Mouse (Mus musculus): ENCODE measurements around the gene Cox8b. TPM values are rescaled to one million over a fixed set of nuclear protein-coding genes. Genes with fewer than 3 reads are reported as not detected.

The Cox8b gene
- total and polyA plus RNA-seq, 3 experiments, result not detected

- Histone ChIP-seq H3K4me1 (ENCODE audit: control insufficient read depth in 1 of 2, insufficient read depth in 2 of 2, low read length in 2 of 2) (peaks cover 5 to 19% of the 10 kb centered on the region in 2 experiments), H3K27me3 (ENCODE audit: control insufficient read depth in 1 of 2, insufficient read depth in 2 of 2, low read length in 2 of 2) (no peaks in the 10 kb centered on the region), H3K36me3 (ENCODE audit: control insufficient read depth in 1 of 2, insufficient read depth in 2 of 2, low read length in 2 of 2) (peaks cover 0 to 13% of the 10 kb centered on the region in 2 experiments; a peak in 2 of 4 replicates), H3K4me3 (ENCODE audit: control insufficient read depth in 1 of 2, insufficient read depth in 1 of 2, low read depth in 2 of 2, low read length in 2 of 2) (no peak overlapping the region), H3K9ac (ENCODE audit: control insufficient read depth, low read depth, low read length, poor library complexity, severe bottlenecking) (no peak overlapping the region), H3K27ac (ENCODE audit: control insufficient read depth, low read depth, low read length) (peak overlapping the region; percentile 13; the same call in 1 of the 2 replicates), H3K9me3 (replicated peaks; ENCODE audit: insufficient read depth, low read length) (no peaks in the 10 kb centered on the region), H3K79me2 (ENCODE audit: control insufficient read depth, insufficient read depth, low read length, poor library complexity) (no peaks in the 10 kb centered on the region; the same call in 1 of the 2 replicates)
- peak; percentile 67 for DNase-seq (ENCODE audit: low read depth, low spot score)
- no peak for TF ChIP-seq POLR2A (IDR thresholded peaks at IDR 0.05; ENCODE audit: control insufficient read depth in 1 of 2, insufficient read depth in 1 of 2, low read depth in 1 of 2, low read length in 2 of 2, poor library complexity in 1 of 2)
- no peak for TF ChIP-seq ZMIZ1 (IDR thresholded peaks at IDR 0.05; ENCODE audit: low read depth, low read length)
- TF ChIP-seq POLR2AphosphoS2 (IDR thresholded peaks at IDR 0.05; ENCODE audit: low read length), result no peak
- TF ChIP-seq UBTF (IDR thresholded peaks at IDR 0.05; ENCODE audit: borderline replicate concordance, insufficient read depth, low read depth, low read length), result no peak
- TF ChIP-seq SIN3A (IDR thresholded peaks at IDR 0.05; ENCODE audit: low read length), result no peak
- TF ChIP-seq RCOR1 (IDR thresholded peaks at IDR 0.05; ENCODE audit: low read depth, low read length), result peak; percentile 48; the same call in 1 of the 2 replicates
- TF ChIP-seq GATA1 (IDR thresholded peaks at IDR 0.05; ENCODE audit: low read depth, low read length), result peak; percentile 64
- TF ChIP-seq SMC3 (IDR thresholded peaks at IDR 0.05; ENCODE audit: low read depth, low read length), result no peak
- no peak for TF ChIP-seq RAD21 (IDR thresholded peaks at IDR 0.05; ENCODE audit: low read depth, low read length)
- TF ChIP-seq ETS1 (IDR thresholded peaks at IDR 0.05; ENCODE audit: low read depth, low read length), result peak; percentile 64; the same call in 1 of the 2 replicates
- peak; percentile 45; the same call in 1 of the 2 replicates for TF ChIP-seq HCFC1 (IDR thresholded peaks at IDR 0.05; ENCODE audit: low read depth, low read length)
- peak; percentile 51 to 58; a peak in 3 of 4 replicates for TF ChIP-seq EP300 (IDR thresholded peaks at IDR 0.05; ENCODE audit: low read depth in 1 of 2, low read length in 2 of 2)
- TF ChIP-seq TAL1 (IDR thresholded peaks at IDR 0.05; ENCODE audit: low read length), result peak; percentile 25; the same call in 1 of the 2 replicates
These were observed 46.7 kb upstream of the Cox8b start for GRCm38 (mm10) chr7:140946980-140947379.

DNA sequence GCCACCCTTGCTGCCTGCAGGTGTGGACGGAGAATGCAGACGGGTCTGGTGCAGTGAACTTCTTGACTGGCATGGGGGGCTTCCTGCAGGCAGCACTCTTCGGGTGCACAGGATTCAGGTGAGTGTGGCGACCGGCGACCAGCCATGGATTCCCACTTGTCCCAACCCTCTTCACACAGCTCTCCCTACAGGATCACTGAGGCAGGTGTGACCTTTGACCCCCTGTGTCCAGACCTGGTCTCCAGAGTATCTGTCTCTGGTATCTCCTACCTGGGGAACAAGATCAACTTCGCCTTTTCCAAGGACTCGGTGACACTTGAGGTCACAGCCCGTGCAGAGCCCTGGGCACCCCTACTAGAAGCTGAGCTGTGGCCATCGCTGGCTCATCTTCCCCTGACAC lies 46.1 kb upstream of the Cox8b start:
- no peak for DNase-seq (ENCODE audit: low read depth, low spot score)
- peaks cover 1% of the 10 kb centered on the region; the same call in 1 of the 2 replicates for H3K79me2 ChIP-seq (ENCODE audit: control insufficient read depth, insufficient read depth, low read length, poor library complexity)
- no peak overlapping the region for H3K4me3 ChIP-seq (ENCODE audit: control insufficient read depth in 1 of 2, insufficient read depth in 1 of 2, low read depth in 2 of 2, low read length in 2 of 2)
- H3K9me3 ChIP-seq (replicated peaks; ENCODE audit: insufficient read depth, low read length), result no peaks in the 10 kb centered on the region
- no peak overlapping the region for H3K9ac ChIP-seq (ENCODE audit: control insufficient read depth, low read depth, low read length, poor library complexity, severe bottlenecking)
- H3K27ac ChIP-seq (ENCODE audit: control insufficient read depth, low read depth, low read length), result peak overlapping the region; percentile 13; the same call in 1 of the 2 replicates
- TF ChIP-seq HCFC1 (IDR thresholded peaks at IDR 0.05; ENCODE audit: low read depth, low read length) (no peak), MAZ (IDR thresholded peaks at IDR 0.05; ENCODE audit: low read depth, low read length) (no peak), MYC (IDR thresholded peaks at IDR 0.05; ENCODE audit: low read depth, low read length) (no peak)
- no peaks in the 10 kb centered on the region for H3K27me3 ChIP-seq (ENCODE audit: control insufficient read depth in 1 of 2, insufficient read depth in 2 of 2, low read length in 2 of 2)
- peaks cover 5 to 20% of the 10 kb centered on the region in 2 experiments for H3K4me1 ChIP-seq (ENCODE audit: control insufficient read depth in 1 of 2, insufficient read depth in 2 of 2, low read length in 2 of 2)
- H3K36me3 ChIP-seq (ENCODE audit: control insufficient read depth in 1 of 2, insufficient read depth in 2 of 2, low read length in 2 of 2), result peaks cover 0 to 13% of the 10 kb centered on the region in 2 experiments; a peak in 2 of 4 replicates
